Mouse (Mus musculus) hindbrain, embryonic 12.5 days (tissue): ENCODE results near the gene Rnf123. TPM values are rescaled to one million over a fixed set of nuclear protein-coding genes. Genes with fewer than 3 reads are reported as not detected.
"Not testable (repeated sequence)": the region's sequence is repeated elsewhere in the genome, so short reads cannot be mapped to it uniquely, and the experiment has no call there.

ENCODE experiments used
- ATAC-seq: fragments of 200-750 bp; cut with Nextera tagmentation; 2 replicates; pipeline ENCODE4 v1.8.0; 2017; ENCODE audit warnings: moderate TSS enrichment; ENCODE audit not compliant: low FRiP score
- H3K27ac ChIP-seq: fragments of 300-500 bp; sonication (generic); 2 replicates; pipeline ENCODE4 v1.5.1; 2016; ENCODE audit warnings: mild to moderate bottlenecking
- H3K27me3 ChIP-seq: fragments of 300-500 bp; sonication (generic); 2 replicates; pipeline ENCODE4 v1.6.1; 2016; ENCODE audit warnings: mild to moderate bottlenecking
- H3K36me3 ChIP-seq: fragments of 300-500 bp; sonication (generic); 2 replicates; pipeline ENCODE4 v1.6.1; 2016; ENCODE audit warnings: mild to moderate bottlenecking
- H3K4me1 ChIP-seq: fragments of 300-500 bp; sonication (generic); 2 replicates; pipeline ENCODE4 v1.6.1; 2016
- H3K4me2 ChIP-seq: fragments of 300-500 bp; sonication (generic); replicated peaks from 2 replicates; pipeline ENCODE4 v1.6.1; 2016; ENCODE audit warnings: mild to moderate bottlenecking
- H3K4me3 ChIP-seq: fragments of 300-500 bp; sonication (generic); 2 replicates; pipeline ENCODE4 v1.5.1; 2016; ENCODE audit warnings: mild to moderate bottlenecking
- H3K9ac ChIP-seq: fragments of 300-500 bp; sonication (generic); 2 replicates; pipeline ENCODE4 v1.6.1; 2016; ENCODE audit warnings: mild to moderate bottlenecking, moderate library complexity
- H3K9me3 ChIP-seq: fragments of 300-500 bp; sonication (generic); replicated peaks from 2 replicates; pipeline ENCODE4 v1.6.1; 2016; ENCODE audit warnings: mild to moderate bottlenecking
- WGBS: fragments of 180-500 bp; shearing (Covaris S2); methylation state at CpG from one replicate; pipeline ENCODE4 v1.1.7; 2016; 5-methylcytosine and 5-hydroxymethylcytosine counted together
- polyA plus RNA-seq: library from polyadenylated mRNA; unstranded; fragments of >200 nt; fragmentation: Nextera tagmentation; extraction: Ambion mirVana; gene quantifications from 2 replicates; pipeline ENCODE4 v1.2.1, GENCODE M21; 2016

Gene Rnf123
- polyA plus RNA-seq, 1 experiment from 2014 or later, result 40.7 TPM

DNA sequence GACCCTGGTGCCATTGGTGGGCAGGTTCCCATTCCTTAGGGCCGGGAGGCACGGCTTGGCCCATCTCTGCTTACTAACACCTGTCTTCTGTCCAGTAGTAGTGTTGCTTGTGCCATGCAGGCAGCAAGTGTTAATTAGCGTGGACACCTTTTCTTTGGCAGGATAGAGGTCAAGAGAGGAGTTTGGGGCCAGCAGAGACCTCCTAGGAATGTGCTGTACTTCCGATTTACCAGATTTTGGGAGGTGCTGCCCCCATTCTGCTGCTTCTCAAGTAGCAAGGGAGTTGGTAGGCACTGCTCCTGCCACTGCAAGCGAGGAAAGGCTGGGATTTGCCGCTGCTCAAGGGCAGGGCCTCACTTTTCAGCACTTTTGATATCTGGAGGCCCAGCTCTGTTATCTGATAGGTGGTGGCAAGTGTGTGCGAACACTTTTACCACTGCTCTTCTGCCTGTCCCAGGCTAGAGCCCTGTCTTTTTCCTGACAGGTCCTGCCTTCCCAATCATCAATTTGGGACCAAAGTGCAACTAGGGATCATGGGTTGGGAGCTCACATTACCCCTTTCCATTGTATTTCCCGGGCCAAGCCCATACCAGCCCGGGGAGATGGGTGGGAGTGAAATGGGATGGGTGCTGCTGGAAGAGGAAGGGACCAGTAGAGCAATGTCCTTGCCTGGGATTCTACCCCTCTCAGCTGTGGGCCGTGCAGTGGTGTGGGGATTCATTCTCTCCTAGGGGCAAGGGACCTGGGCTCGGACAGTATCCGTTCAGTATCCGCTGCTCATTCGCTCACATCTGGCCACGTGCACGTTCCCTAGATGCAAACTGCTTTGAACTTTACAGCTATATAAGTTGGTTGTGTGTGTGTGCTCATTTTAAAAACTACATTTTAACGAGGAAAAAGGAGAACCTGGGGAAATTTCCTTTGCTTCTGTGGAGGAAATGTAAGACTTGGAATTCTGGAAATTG is 35.3 kb downstream of the Rnf123 start:
- H3K27me3 ChIP-seq, result no peaks in the 10 kb centered on the region
- H3K36me3 ChIP-seq, result peaks cover 60% of the 10 kb centered on the region
- peak overlapping the region; percentile 79; the same call in 1 of the 2 replicates for H3K9ac ChIP-seq
- peak overlapping the region; percentile 94 for H3K4me2 ChIP-seq
- H3K4me3 ChIP-seq, result peak overlapping the region; percentile 63
- H3K27ac ChIP-seq, result peak overlapping the region; percentile 74; the same call in 1 of the 2 replicates
- WGBS, result 51% methylated on average over 17 of the region's 17 CpGs
- no peak for ATAC-seq
- H3K4me1 ChIP-seq, result peaks cover 19% of the 10 kb centered on the region
- no peaks in the 10 kb centered on the region for H3K9me3 ChIP-seq

DNA sequence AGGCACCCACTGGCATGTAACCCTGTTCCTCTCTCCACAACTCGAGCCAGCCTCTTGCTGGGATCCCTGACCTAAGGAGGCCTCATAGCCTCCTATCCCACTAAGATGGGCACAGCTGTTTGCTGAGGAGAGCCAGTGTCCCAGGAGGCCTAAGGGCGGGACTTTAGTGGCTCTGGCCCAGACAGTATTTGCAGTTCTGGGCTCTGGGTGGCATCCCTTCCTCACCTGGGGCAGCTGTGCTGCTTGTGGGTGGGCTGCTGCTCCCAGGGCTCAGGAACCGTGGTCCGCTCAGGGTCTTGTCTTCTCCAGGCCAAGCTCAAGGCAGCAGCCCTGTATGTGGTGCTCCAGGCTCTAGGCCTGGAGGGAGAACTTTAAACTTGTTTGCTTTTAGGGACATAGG is 36.6 kb downstream of the Rnf123 start:
- no peaks in the 10 kb centered on the region for H3K9me3 ChIP-seq
- 96% methylated on average over 4 of the region's 4 CpGs for WGBS
- H3K9ac ChIP-seq, result no peak overlapping the region
- H3K27me3 ChIP-seq, result no peaks in the 10 kb centered on the region
- no peak for ATAC-seq
- no peak overlapping the region for H3K4me2 ChIP-seq
- H3K36me3 ChIP-seq, result peaks cover 63% of the 10 kb centered on the region
- H3K4me3 ChIP-seq, result no peak overlapping the region
- no peak overlapping the region for H3K27ac ChIP-seq
- peaks cover 19% of the 10 kb centered on the region for H3K4me1 ChIP-seq

DNA sequence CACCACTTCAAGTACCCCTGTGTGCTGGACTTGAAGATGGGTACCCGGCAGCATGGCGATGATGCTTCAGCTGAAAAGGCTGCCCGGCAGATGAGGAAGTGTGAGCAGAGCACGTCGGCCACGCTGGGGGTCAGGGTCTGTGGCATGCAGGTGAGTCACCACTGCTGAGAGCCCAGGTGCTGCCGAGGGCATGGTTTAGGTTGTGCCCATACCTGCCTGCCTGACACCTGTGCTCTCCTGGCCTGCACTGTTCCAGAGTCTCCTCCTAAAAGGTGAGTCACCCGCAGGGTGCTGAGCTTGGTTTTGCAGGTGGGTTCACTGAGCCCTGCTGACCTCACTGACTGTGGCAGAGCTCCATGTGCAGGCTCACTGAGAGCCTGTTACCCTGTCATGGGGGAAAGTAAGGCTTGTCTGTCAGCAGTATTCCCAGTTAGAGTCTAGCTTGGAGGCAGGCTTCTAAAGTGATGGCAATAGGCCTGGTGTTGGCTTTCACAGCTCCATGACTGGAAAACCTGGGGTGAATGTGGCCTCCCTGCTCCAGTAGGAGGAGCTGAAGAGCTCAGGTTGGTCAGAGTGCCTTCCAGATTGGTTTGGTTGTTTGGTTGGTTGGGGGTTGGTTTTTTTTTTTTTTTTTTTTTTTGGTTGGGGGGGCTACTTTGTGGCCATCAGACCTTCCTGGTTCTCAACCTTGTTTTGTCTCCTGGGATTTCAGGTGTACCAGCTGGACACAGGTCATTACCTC is 38.2 kb downstream of the Rnf123 start:
- Histone ChIP-seq H3K4me2 (no peak overlapping the region), H3K4me3 (no peak overlapping the region), H3K27me3 (no peaks in the 10 kb centered on the region), H3K4me1 (peaks cover 14% of the 10 kb centered on the region), H3K36me3 (peaks cover 61% of the 10 kb centered on the region), H3K9me3 (no peaks in the 10 kb centered on the region), H3K27ac (no peak overlapping the region), H3K9ac (no peak overlapping the region)
- no peak for ATAC-seq
- 94% methylated on average over 8 of the region's 8 CpGs for WGBS

DNA sequence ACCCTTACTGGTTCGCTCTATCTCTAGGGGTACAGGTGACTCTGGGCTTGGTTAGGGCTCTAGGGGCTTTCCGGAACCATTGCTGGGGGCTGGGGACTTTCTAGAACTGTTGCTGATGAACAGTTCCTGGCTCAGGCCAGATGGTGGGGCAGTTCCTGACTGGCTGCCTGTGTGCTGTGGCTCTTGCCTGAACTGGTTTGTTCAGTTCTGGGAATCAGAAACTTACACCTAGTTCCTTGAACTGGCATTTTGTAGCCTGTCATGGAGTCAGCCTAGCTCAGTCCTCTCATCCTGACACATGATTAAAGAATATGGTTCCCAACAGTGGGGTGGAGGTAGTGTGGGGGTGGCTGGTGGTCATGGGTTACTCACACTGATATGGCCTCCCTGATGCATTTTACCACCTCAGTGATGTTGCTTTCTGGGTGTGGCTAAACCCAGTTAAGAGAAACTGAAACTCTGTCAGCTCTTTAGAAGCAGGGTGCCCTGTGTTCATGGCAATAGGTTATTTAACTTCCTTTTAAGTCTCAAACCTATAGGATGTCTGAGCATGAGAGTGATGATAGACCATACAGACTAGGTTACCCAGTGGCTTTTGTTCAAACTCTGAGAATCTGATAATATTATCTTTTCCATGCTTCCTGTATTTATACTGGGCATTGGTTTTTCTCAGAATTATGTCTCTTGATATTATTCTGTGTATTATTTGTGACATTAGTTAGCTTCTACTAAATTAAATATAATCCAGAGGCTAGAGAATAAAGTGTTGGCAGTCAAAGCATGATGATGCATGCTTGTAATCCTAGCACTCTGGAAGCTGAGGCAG is 47.6 kb downstream of the Rnf123 start:
- H3K4me1 ChIP-seq, result no peaks in the 10 kb centered on the region
- no peak for ATAC-seq
- no peak overlapping the region for H3K4me2 ChIP-seq
- H3K4me3 ChIP-seq, result no peak overlapping the region
- 93% methylated on average over 2 of the region's 2 CpGs for WGBS
- H3K27me3 ChIP-seq, result no peaks in the 10 kb centered on the region
- H3K27ac ChIP-seq, result no peak overlapping the region
- no peak overlapping the region for H3K9ac ChIP-seq
- H3K36me3 ChIP-seq, result peaks cover 63% of the 10 kb centered on the region
- no peaks in the 10 kb centered on the region for H3K9me3 ChIP-seq

DNA sequence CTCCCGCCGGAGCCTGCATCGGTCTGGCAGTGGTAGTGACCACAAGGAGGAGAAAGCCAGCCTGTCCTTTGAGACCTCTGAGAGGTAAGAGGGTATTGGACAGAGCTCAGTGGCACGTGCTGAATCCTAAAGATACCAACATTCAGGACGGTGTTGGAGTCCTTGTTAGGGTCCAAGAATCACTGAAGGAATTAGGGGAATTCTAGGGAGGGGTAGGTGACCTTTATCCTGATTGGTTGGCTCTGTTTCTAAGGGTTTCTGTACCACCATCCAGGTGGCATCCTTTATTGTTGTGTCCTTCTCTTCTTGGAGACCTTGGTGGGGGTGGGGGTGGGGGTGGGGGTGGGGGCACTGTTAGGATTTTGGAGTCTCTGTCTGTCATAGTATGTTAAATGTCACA is 51.0 kb downstream of the Rnf123 start:
- no peak overlapping the region for H3K4me3 ChIP-seq
- H3K27me3 ChIP-seq, result no peaks in the 10 kb centered on the region
- H3K4me2 ChIP-seq, result no peak overlapping the region
- WGBS, result 90% methylated on average over 5 of the region's 5 CpGs
- no peaks in the 10 kb centered on the region for H3K4me1 ChIP-seq
- no peaks in the 10 kb centered on the region for H3K9me3 ChIP-seq
- no peak overlapping the region for H3K27ac ChIP-seq
- ATAC-seq, result no peak
- no peak overlapping the region for H3K9ac ChIP-seq
- H3K36me3 ChIP-seq, result peaks cover 55% of the 10 kb centered on the region

DNA sequence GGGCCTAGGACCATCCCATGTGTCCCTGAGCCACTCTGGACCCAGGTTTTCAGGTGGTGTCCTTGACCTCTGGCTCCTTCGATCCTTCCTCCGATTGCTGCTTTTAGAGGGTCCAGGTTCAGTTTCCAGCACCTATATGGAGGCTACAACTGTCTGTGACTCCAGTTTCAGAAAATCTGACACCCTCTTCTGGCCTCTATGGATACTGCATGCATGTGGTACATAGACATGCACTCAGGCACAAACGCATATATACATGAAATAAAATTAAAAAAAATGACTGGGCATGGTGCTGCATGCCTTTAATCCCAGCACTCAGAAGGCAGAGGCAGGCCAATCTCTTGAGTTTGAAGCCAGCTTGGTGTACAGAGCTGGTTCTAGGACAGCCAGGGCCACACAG is 55.3 kb downstream of the Rnf123 start:
- no peak overlapping the region for H3K4me2 ChIP-seq
- peaks cover 60% of the 10 kb centered on the region for H3K36me3 ChIP-seq
- 96% methylated on average over 3 of the region's 3 CpGs for WGBS

DNA sequence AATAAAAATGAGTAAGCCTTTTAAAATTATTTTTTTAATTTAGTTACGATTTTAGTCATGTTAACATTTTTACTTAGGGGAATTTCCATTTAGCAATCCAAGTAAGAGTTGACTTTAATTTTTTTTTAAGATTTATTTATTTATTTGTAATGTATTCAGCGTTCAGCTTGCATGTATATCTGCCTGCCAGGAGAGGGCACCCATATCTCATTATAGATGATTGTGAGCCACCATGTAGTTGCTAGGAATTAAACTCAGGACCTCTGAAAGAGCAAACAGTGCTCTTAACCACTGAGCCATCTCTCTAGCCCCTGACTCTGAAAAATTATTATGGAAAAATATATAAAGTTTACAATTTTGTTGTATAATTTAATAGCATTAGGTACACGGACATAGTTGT is 56.6 kb downstream of the Rnf123 start:
- 91% methylated on average over 3 of the region's 3 CpGs for WGBS
- H3K4me2 ChIP-seq, result no peak overlapping the region
- no peaks in the 10 kb centered on the region for H3K4me1 ChIP-seq
- no peaks in the 10 kb centered on the region for H3K9me3 ChIP-seq
- H3K9ac ChIP-seq, result no peak overlapping the region
- no peak for ATAC-seq
- H3K4me3 ChIP-seq, result no peak overlapping the region
- H3K27me3 ChIP-seq, result no peaks in the 10 kb centered on the region
- peaks cover 48% of the 10 kb centered on the region for H3K36me3 ChIP-seq
- H3K27ac ChIP-seq, result no peak overlapping the region

More for the DNA sequence above, 55.3 kb downstream of the Rnf123 start:
- H3K4me1 ChIP-seq, result no peaks in the 10 kb centered on the region
- H3K27me3 ChIP-seq, result no peaks in the 10 kb centered on the region
- H3K27ac ChIP-seq, result no peak overlapping the region
- no peak overlapping the region for H3K4me3 ChIP-seq
- no peak for ATAC-seq
- no peak overlapping the region for H3K9ac ChIP-seq
- H3K9me3 ChIP-seq, result no peaks in the 10 kb centered on the region

DNA sequence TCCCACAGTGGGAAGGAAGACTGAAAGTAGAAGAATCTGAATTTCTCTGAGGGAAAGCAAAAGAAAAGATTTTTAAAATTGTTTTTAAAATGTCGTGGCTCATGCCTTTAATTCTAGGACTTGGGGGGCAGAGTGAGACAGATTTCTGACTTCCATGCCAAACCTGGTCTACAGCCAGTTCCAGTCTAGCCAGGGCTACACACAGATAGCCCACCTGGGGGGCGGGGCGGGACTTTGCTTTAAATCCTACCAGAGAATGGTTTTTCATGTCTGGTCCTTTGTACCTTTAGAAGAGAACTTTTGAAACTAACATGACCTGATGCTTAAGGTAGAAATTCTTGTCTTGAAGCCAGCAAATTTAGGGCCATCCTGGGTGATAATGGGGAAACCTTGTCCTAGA is 59.9 kb downstream of the Rnf123 start:
- Histone ChIP-seq H3K4me2 (no peak overlapping the region), H3K27me3 (no peaks in the 10 kb centered on the region)
- WGBS, result 91% methylated on average over 3 of the region's 3 CpGs

DNA sequence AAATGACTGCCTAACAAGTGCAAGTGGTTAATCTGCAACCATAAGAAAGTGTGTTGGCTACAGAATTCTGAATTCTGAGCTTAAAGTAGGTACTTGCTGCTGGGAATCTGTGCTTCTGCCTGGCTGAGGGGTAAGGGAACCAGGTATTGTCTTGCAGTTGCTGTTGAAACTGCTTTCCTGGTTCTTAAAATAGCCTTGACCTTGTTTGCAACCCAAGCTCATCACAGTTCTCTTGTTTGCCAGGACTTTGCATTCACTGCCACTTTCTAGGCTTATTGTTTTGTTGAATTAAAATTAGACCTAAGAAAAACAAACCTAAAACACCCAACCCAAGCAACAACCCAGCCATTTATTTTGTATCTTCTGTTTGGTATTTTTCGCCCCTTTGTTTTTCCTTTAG is 62.4 kb downstream of the Rnf123 start:
- 86% methylated on average over 1 of the region's 1 CpGs for WGBS
- no peak overlapping the region for H3K4me3 ChIP-seq
- no peaks in the 10 kb centered on the region for H3K27me3 ChIP-seq
- peaks cover 21% of the 10 kb centered on the region for H3K36me3 ChIP-seq
- no peak overlapping the region for H3K27ac ChIP-seq
- no peak for ATAC-seq
- no peak overlapping the region for H3K9ac ChIP-seq
- H3K9me3 ChIP-seq, result no peaks in the 10 kb centered on the region
- no peaks in the 10 kb centered on the region for H3K4me1 ChIP-seq
- H3K4me2 ChIP-seq, result no peak overlapping the region

More for the DNA sequence above, 59.9 kb downstream of the Rnf123 start:
- Histone ChIP-seq H3K4me1 (no peaks in the 10 kb centered on the region), H3K36me3 (peaks cover 43% of the 10 kb centered on the region), H3K9ac (no peak overlapping the region), H3K4me3 (no peak overlapping the region), H3K9me3 (no peaks in the 10 kb centered on the region), H3K27ac (no peak overlapping the region)
- no peak for ATAC-seq

DNA sequence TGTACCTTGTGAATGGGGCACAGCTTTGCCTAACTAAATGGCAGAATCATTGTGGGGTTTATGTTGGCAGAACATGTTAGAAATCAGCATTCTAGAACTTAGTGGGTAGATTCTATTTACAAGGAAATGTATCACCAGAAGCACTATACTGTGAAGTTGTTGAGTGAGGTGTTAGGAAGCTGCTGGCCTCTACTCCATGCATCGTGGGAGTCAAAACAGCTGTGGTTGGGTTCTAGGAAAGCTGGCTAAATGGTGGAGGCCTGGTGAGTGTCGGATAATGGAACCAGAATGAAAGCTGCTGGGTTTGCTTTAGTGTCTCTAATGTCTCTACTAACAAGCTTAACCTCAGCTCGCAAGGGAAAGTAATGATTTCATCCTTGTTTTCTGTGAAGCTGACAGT is 66.0 kb downstream of the Rnf123 start:
- Histone ChIP-seq H3K9ac (no peak overlapping the region), H3K36me3 (peaks cover 7% of the 10 kb centered on the region), H3K9me3 (no peaks in the 10 kb centered on the region), H3K4me3 (no peak overlapping the region), H3K27me3 (no peaks in the 10 kb centered on the region), H3K4me2 (no peak overlapping the region), H3K27ac (no peak overlapping the region), H3K4me1 (no peaks in the 10 kb centered on the region)
- WGBS, result 84% methylated on average over 3 of the region's 3 CpGs
- no peak for ATAC-seq

DNA sequence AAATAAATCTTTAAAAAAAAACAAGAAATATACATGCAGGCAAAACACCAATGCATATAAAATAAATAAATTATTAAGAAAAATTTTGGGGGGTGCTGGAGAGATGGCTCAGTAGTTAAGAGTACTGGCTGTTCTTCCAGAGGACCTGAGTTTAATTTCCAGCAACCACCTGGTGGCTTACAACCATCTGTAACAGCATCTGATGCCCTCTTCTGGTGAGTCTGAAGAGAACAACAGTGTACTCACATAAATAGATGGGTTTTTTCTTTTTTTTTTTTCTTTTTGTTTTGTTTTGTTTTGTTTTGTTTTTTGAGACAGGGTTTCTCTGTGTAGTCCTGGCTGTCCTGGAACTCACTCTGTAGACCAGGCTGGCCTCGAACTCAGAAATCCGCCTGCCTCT is 69.6 kb downstream of the Rnf123 start:
- not testable (repeated sequence) for H3K36me3 ChIP-seq, H3K27ac ChIP-seq, H3K9me3 ChIP-seq, H3K27me3 ChIP-seq, ATAC-seq, H3K4me2 ChIP-seq, H3K9ac ChIP-seq, H3K4me1 ChIP-seq, H3K4me3 ChIP-seq
- WGBS, result 96% methylated on average over 2 of the region's 2 CpGs

DNA sequence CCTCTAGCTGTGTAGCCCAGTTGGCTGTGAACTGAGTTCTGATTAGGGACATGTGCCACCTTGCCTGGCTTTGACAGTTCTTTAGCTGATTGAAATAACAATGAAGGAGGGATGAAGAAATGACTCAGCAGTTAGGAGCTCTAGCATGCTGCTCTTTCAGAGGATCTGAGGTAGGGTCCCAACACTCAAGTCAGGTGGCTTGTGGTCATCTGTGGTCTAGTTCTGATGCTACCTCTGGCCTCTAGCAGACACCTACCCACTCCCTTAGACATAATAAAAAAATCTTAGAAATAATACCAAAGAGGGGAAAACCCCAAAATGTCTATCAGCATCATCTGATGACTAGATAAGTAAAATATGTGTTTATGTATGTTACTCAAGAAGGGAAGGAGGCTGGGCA is 72.8 kb downstream of the Rnf123 start:
- Histone ChIP-seq H3K4me1 (peaks cover 2% of the 10 kb centered on the region; the same call in 1 of the 2 replicates), H3K9ac (no peak overlapping the region), H3K4me2 (no peak overlapping the region), H3K27me3 (no peaks in the 10 kb centered on the region), H3K9me3 (no peaks in the 10 kb centered on the region), H3K27ac (no peak overlapping the region), H3K4me3 (no peak overlapping the region), H3K36me3 (peaks cover 7% of the 10 kb centered on the region)
- no peak for ATAC-seq
